Mouse (Mus musculus) E14TG2a.4 (cell line): Measurements from ENCODE around the gene Fgfbp1.

ENCODE experiments used
- H3K27me3 ChIP-seq: 2 replicates; pipeline ENCODE4 v1.6.1; 2014; ENCODE audit warnings: low read length, control low read depth; ENCODE audit not compliant: insufficient read depth
- H3K36me3 ChIP-seq: 2 replicates; pipeline ENCODE4 v1.6.1; 2014; ENCODE audit warnings: low read length, control low read depth; ENCODE audit not compliant: insufficient read depth
- H3K4me1 ChIP-seq: replicated peaks from 2 replicates; pipeline ENCODE4 v1.6.1; 2014; ENCODE audit warnings: low read depth, low read length, control low read depth
- H3K4me3 ChIP-seq: replicated peaks from 2 replicates; pipeline ENCODE4 v1.5.1; 2014; ENCODE audit warnings: mild to moderate bottlenecking, low read length
- H3K9me3 ChIP-seq: 2 replicates; pipeline ENCODE4 v1.6.1; 2014; ENCODE audit warnings: low read length, control low read depth
- CTCF ChIP-seq: conservative IDR thresholded peaks from 2 replicates; pipeline ENCODE4 v1.5.1; 2014; ENCODE audit warnings: low read length
- NANOG ChIP-seq: IDR thresholded peaks from 2 replicates; pipeline ENCODE4 v1.6.1; 2014; ENCODE audit warnings: borderline replicate concordance, low read length, mixed read lengths
- POU5F1 ChIP-seq: IDR thresholded peaks from 2 replicates; pipeline ENCODE4 v1.6.1; 2014; ENCODE audit warnings: low read length, borderline replicate concordance

Fgfbp1 gene

DNA sequence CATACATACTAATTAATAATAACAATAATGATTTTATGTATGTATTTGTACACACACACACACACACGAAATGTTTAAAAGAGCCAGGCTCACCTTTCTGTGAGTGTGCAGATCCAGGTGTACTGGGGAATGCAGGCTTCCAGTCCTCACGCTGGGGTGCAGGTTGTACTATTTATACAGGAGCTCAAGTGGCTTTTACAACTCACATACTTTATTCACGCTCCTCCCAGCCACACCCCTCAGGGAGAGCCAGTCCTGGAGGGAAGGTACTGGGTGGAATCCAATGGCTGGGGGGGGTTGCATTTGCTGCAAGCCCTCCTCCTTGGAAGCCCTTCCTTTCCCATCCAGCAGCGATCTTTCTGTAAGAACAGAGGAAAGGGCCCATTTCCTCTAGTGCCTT lies at the start of gene Fgfbp1:
Fgfbp1 (minus strand) TSS at position 160 of the 400 bp plus-strand sequence.
- Histone ChIP-seq H3K4me1 (peaks cover 61% of the 10 kb centered on the region), H3K4me3 (peak within 1 kb of the TSS; percentile 64), H3K27me3 (0 out of 2 replicates have a peak, but pooled peaks cover 3% of the 10 kb centered on the region), H3K9me3 (peaks cover 6% of the 10 kb centered on the region; the same call in 1 of the 2 replicates), H3K36me3 (peaks cover 17% of the 10 kb centered on the region)
- TF ChIP-seq NANOG (no peak), POU5F1 (no peak), CTCF (no peak)

- TF ChIP-seq NANOG (no peak), POU5F1 (no peak), CTCF (no peak)
- no peak overlapping the region for H3K4me3 ChIP-seq
- no peaks in the 10 kb centered on the region for H3K36me3 ChIP-seq
- H3K9me3 ChIP-seq = no peaks in the 10 kb centered on the region
- H3K27me3 ChIP-seq = 0 out of 2 replicates have a peak, but pooled peaks cover 3% of the 10 kb centered on the region
- H3K4me1 ChIP-seq = no peaks in the 10 kb centered on the region
These were observed 16.9 kb upstream of the Fgfbp1 start for GRCm38 (mm10) chr5:43998295-43998989.

- H3K4me1 ChIP-seq = no peaks in the 10 kb centered on the region
- TF ChIP-seq CTCF (no peak), NANOG (no peak), POU5F1 (no peak)
These were observed 16.0 kb upstream of the Fgfbp1 start for GRCm38 (mm10) chr5:43997626-43998025.

GRCm38 (mm10) chr5:43996162-43996561 lies 14.6 kb upstream of the Fgfbp1 start:
- TF ChIP-seq POU5F1 = no peak
- no peak for TF ChIP-seq CTCF
- no peak for TF ChIP-seq NANOG
- Histone ChIP-seq H3K27me3 (0 out of 2 replicates have a peak, but pooled peaks cover 3% of the 10 kb centered on the region), H3K36me3 (no peaks in the 10 kb centered on the region), H3K4me1 (no peaks in the 10 kb centered on the region), H3K9me3 (no peaks in the 10 kb centered on the region), H3K4me3 (no peak overlapping the region)

More at GRCm38 (mm10) chr5:43997626-43998025, 16.0 kb upstream of the Fgfbp1 start:
- Histone ChIP-seq H3K4me3 (no peak overlapping the region), H3K36me3 (no peaks in the 10 kb centered on the region), H3K27me3 (0 out of 2 replicates have a peak, but pooled peaks cover 3% of the 10 kb centered on the region), H3K9me3 (no peaks in the 10 kb centered on the region)

DNA sequence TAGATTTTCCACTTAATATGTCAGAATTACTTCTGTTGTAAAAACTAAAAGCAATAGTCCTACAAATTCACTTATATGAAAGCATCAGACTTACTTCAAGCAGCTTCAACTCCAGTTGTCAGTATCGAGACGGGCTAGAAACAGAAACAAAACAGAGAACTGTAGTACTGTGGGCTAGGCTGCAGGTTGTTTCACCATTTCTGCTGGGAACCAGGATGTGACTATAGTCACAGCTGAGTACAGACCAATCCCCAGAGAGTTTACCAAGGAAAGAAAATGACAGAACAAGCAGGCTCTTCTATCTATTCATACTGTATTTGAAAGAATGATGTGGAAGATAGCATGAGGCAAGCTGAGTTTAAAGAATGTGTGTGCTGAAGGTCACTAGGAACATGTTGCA lies 13.4 kb upstream of the Fgfbp1 start:
- Histone ChIP-seq H3K36me3 (no peaks in the 10 kb centered on the region), H3K4me1 (no peaks in the 10 kb centered on the region), H3K27me3 (0 out of 2 replicates have a peak, but pooled peaks cover 3% of the 10 kb centered on the region), H3K4me3 (no peak overlapping the region), H3K9me3 (no peaks in the 10 kb centered on the region)
- TF ChIP-seq NANOG = no peak
- no peak for TF ChIP-seq POU5F1
- no peak for TF ChIP-seq CTCF

GRCm38 (mm10) chr5:43990316-43990715 lies 8.7 kb upstream of the Fgfbp1 start:
- peak; percentile 98 for TF ChIP-seq CTCF
- no peak for TF ChIP-seq POU5F1
- H3K36me3 ChIP-seq = no peaks in the 10 kb centered on the region

DNA sequence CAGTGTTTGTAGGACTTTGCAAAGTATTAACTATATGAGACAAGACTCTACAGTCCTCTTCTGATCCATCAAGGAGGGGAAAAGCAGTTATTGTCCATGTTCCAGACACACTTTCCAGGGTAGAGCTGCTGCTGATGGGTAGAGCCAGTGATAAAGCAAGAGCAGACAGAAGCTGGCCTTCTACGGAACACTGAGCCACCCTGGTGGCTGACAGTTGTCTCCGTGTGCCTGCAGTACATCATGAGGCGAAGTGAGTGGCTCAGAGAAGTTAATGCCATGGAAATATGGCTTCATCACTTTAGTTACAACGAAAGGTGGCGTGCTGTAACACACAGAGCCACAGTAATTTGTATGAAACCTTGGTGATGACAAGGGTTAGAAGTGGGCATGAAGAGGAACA lies 7.4 kb upstream of the Fgfbp1 start:
- peaks cover 11% of the 10 kb centered on the region for H3K4me1 ChIP-seq
- peaks cover 6% of the 10 kb centered on the region; the same call in 1 of the 2 replicates for H3K9me3 ChIP-seq
- no peaks in the 10 kb centered on the region for H3K36me3 ChIP-seq
- H3K27me3 ChIP-seq = no peaks in the 10 kb centered on the region
- no peak overlapping the region for H3K4me3 ChIP-seq
- TF ChIP-seq POU5F1 (no peak), NANOG (no peak)

More at GRCm38 (mm10) chr5:43990316-43990715, 8.7 kb upstream of the Fgfbp1 start:
- Histone ChIP-seq H3K4me3 (no peak overlapping the region), H3K9me3 (peaks cover 6% of the 10 kb centered on the region; the same call in 1 of the 2 replicates), H3K4me1 (peaks cover 6% of the 10 kb centered on the region), H3K27me3 (no peaks in the 10 kb centered on the region)

DNA sequence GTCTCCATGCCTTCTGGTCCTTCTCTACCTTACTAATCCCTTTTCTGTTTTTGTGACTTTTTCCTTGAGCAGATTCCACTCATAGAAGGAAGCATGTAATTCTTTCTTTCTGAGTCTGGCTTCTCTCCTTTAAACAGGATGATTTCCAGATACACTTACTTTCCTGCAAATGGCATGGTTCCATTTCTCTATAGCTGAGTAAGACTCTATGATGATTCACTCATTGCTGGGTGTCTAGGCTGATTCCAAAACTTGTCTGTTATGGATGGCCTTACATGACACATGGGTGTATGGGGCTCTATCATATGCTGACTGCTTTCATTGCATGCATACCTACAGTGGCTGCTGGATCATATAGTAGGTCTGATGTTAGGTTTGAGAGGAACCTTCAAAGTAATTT lies 4.6 kb upstream of the Fgfbp1 start:
- no peaks in the 10 kb centered on the region for H3K27me3 ChIP-seq
- no peaks in the 10 kb centered on the region for H3K36me3 ChIP-seq
- no peak overlapping the region for H3K4me3 ChIP-seq
- TF ChIP-seq CTCF = no peak
- TF ChIP-seq POU5F1 = no peak
- no peak for TF ChIP-seq NANOG
- peaks cover 38% of the 10 kb centered on the region for H3K4me1 ChIP-seq
- H3K9me3 ChIP-seq = peaks cover 6% of the 10 kb centered on the region; the same call in 1 of the 2 replicates

- Histone ChIP-seq H3K27me3 (0 out of 2 replicates have a peak, but pooled peaks cover 3% of the 10 kb centered on the region), H3K36me3 (peaks cover 17% of the 10 kb centered on the region), H3K4me3 (no peak overlapping the region), H3K4me1 (peaks cover 61% of the 10 kb centered on the region), H3K9me3 (peaks cover 6% of the 10 kb centered on the region; the same call in 1 of the 2 replicates)
- TF ChIP-seq CTCF (no peak), NANOG (no peak), POU5F1 (no peak)
These were observed 1.3 kb upstream of the Fgfbp1 start for GRCm38 (mm10) chr5:43982896-43983295.
